Mouse (Mus musculus) heart, postnatal 0 days (tissue): ENCODE measurements around the gene Tor1a.
A peak's percentile ranks its signal among the peaks of the same experiment; 100 is the strongest.

Experiments used
- CTCF ChIP-seq: IDR thresholded peaks from 2 replicates; pipeline ENCODE4 v1.5.1; 2016; ENCODE audit warnings: antibody characterized with exemption, control low read depth, low read depth
- EP300 ChIP-seq: IDR thresholded peaks from 2 replicates; pipeline ENCODE4 v1.6.1; 2016; ENCODE audit warnings: antibody characterized with exemption, low read depth

DNA sequence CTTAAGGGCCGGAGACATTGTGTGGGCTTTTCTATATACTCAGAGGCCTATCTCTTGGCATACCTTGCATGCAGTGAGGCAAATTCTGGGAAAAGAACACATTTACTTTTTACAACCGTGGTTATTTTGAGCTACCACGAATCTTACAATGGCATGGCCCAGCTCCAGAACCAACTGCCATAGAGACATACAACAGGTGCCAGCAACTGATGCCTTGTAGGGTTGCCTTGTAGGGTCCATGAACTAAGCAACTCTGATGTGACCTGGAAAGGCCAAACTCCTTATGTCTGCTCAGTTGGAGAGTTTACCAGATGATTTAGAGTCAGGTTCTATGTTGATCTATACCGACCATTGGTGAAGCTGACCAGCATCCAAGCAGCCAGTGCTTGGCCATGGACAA is 27.1 kb upstream of the Tor1a start:
- TF ChIP-seq EP300 (peak; percentile 18; the same call in 1 of the 2 replicates), CTCF (no peak)
